Mouse (Mus musculus) small intestine, adult 2 months (tissue): ENCODE data around the gene Acyp2.

Experiments used
- CTCF ChIP-seq: fragments of 200-500 bp; IDR thresholded peaks from 2 replicates; pipeline ENCODE4 v1.5.1; 2012; ENCODE audit warnings: low read depth, mild to moderate bottlenecking, control low read depth, inconsistent platforms, low read length, moderate library complexity, mixed read lengths; ENCODE audit not compliant: insufficient replicate concordance, insufficient read length; ENCODE audit errors: extremely low read depth
- POLR2A ChIP-seq: fragments of 200-500 bp; IDR thresholded peaks from 2 replicates; pipeline ENCODE4 v1.6.1; 2012; ENCODE audit warnings: low read depth, mild to moderate bottlenecking, control low read depth, inconsistent platforms, low read length, moderate library complexity

- TF ChIP-seq CTCF (no peak), POLR2A (no peak)
These were observed 13.7 kb downstream of the Acyp2 start for GRCm38 (mm10) chr11:30635674-30636073.
